Mouse (Mus musculus) embryonic fibroblast, embryonic 13.5 days (primary cell): ENCODE measurements around the gene Repin1.

ENCODE experiments used
- CTCF ChIP-seq: IDR thresholded peaks from 2 replicates; pipeline ENCODE4 v1.5.1; 2011; ENCODE audit warnings: mild to moderate bottlenecking, control low read depth, low read length, moderate library complexity, borderline replicate concordance; ENCODE audit not compliant: insufficient read depth
- POLR2A ChIP-seq: IDR thresholded peaks from 2 replicates; pipeline ENCODE4 v1.6.1; 2011; ENCODE audit warnings: low read depth, mild to moderate bottlenecking, control low read depth, low read length, moderate library complexity

GRCm38 (mm10) chr6:48553819-48554218, 39.9 kb upstream of the Repin1 start:
- TF ChIP-seq POLR2A (no peak), CTCF (no peak)
